Mouse (Mus musculus) forebrain, embryonic 13.5 days (tissue): ENCODE results near the gene Iqsec2. TPM values are rescaled to one million over a fixed set of nuclear protein-coding genes. Genes with fewer than 3 reads are reported as not detected.
A peak's percentile ranks its signal among the peaks of the same experiment; 100 is the strongest.
"Not testable (repeated sequence)": the region's sequence is repeated elsewhere in the genome, so short reads cannot be mapped to it uniquely, and the experiment has no call there.

ENCODE experiments used
- ATAC-seq: fragments of 200-750 bp; cut with Nextera tagmentation; 2 replicates; pipeline ENCODE4 v1.8.0; 2017
- H3K27ac ChIP-seq: fragments of 300-500 bp; sonication (generic); 2 replicates; pipeline ENCODE4 v1.5.1; 2015; ENCODE audit warnings: inconsistent platforms, mild to moderate bottlenecking, moderate library complexity
- H3K27me3 ChIP-seq: fragments of 300-500 bp; sonication (generic); 2 replicates; pipeline ENCODE4 v1.6.1; 2015; ENCODE audit warnings: mild to moderate bottlenecking, inconsistent platforms
- H3K36me3 ChIP-seq: fragments of 300-500 bp; sonication (generic); 2 replicates; pipeline ENCODE4 v1.6.1; 2015; ENCODE audit warnings: mild to moderate bottlenecking, inconsistent platforms; ENCODE audit not compliant: poor library complexity, severe bottlenecking
- H3K4me1 ChIP-seq: fragments of 300-500 bp; sonication (generic); 2 replicates; pipeline ENCODE4 v1.6.1; 2015; ENCODE audit warnings: inconsistent platforms
- H3K4me2 ChIP-seq: fragments of 300-500 bp; sonication (generic); 2 replicates; pipeline ENCODE4 v1.6.1; 2015; ENCODE audit warnings: inconsistent platforms, mild to moderate bottlenecking, moderate library complexity
- H3K4me3 ChIP-seq: fragments of 300-500 bp; sonication (generic); 2 replicates; pipeline ENCODE4 v1.5.1; 2015; ENCODE audit warnings: mild to moderate bottlenecking, inconsistent platforms
- H3K9ac ChIP-seq: fragments of 300-500 bp; sonication (generic); 2 replicates; pipeline ENCODE4 v1.6.1; 2015; ENCODE audit warnings: mild to moderate bottlenecking, inconsistent platforms
- H3K9me3 ChIP-seq: fragments of 300-500 bp; sonication (generic); replicated peaks from 2 replicates; pipeline ENCODE4 v1.6.1; 2016; ENCODE audit warnings: inconsistent platforms
- WGBS: fragments of 180-500 bp; shearing (Covaris S2); methylation state at CpG from one replicate; pipeline ENCODE4 v1.1.7; 2015; 5-methylcytosine and 5-hydroxymethylcytosine counted together
- polyA plus RNA-seq: library from polyadenylated mRNA; unstranded; fragments of >200 nt; fragmentation: Nextera tagmentation; extraction: Ambion mirVana; gene quantifications from 2 replicates; pipeline ENCODE4 v1.2.1, GENCODE M21; 2015

The Iqsec2 gene
- polyA plus RNA-seq, 1 experiment from 2014 or later, result 3.5 TPM

DNA sequence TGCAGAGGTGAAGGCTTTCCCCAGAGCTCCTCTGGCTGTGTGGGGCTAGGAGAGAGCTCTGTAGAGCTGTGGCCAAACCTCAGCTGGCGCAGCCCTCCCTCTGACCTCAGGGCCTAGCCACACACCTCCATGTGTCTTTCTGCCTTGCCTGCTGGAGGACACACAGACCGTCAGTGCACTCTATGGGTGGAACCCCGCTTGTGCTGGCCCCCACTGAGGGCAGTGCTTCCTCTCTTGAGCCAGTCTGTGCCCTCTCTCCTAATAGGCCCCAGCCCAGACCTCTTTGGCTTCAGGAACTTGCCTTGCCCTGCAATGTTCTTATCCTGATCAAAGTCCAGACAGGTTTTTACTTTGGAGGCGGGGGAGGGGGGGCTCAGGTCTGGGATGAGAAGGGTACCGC is 80.2 kb downstream of the Iqsec2 start:
- Histone ChIP-seq H3K9me3 (no peaks in the 10 kb centered on the region), H3K9ac (no peak overlapping the region), H3K4me2 (no peak overlapping the region), H3K27me3 (peaks cover 76% of the 10 kb centered on the region), H3K4me1 (no peaks in the 10 kb centered on the region), H3K36me3 (no peaks in the 10 kb centered on the region), H3K4me3 (no peak overlapping the region), H3K27ac (no peak overlapping the region)
- ATAC-seq, result no peak
- 83% methylated on average over 4 of the region's 5 CpGs for WGBS

DNA sequence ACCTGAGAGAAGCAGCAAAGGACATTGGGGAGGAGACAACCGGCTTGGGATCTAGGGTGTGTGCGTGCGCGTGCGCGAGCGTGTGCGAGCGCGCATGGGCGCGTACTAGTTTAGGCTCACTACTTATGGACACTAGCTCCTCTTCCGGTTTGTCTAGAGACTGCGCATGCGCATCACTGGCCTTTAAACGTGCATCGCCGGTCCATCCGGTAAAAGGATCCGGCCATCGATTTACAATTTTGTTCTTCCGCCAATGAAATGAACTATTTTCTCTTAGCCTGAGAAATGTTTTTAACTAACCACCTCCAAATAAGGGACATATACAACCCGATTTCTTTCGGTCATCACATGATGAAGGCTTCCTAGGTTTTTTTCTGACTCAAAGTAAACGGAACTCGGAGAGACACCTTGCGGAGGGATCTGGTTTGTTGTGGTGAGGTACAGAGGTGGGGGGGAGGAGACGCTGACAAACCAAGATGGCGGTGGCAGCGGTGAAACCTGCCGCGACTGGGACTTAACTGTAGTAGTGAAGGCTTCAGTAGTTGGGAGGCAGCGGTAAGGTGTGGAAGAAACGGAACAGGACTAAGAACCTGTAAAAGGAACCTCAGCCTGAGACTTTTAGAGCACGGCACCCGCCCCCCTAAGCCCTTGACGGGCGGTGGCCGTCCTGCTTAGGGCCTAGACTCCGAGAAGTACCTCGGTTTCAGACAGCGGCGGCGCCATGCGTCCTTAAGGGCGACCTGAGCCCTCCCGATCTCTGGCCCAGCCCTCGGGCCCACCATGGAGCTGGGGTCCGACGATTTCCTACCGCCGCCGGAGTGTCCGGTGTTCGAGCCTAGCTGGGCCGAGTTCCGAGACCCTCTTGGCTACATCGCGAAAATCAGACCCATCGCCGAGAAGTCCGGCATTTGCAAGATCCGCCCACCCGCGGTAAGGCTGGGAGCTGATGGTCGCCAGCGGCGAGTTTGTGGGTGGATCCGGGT is 89.0 kb downstream of the Iqsec2 start, which contains the start of gene Kdm5c:
Gene Kdm5c (plus strand): TSS at position 240 of the 983 bp plus-strand sequence.
- ATAC-seq, result peak; percentile 99
- Histone ChIP-seq H3K4me3 (peak within 1 kb of the TSS; percentile 89), H3K4me1 (peaks cover 20% of the 10 kb centered on the region), H3K27ac (peak within 1 kb of the TSS; percentile 44; the same call in 1 of the 2 replicates), H3K9me3 (no peaks in the 10 kb centered on the region), H3K4me2 (peak within 1 kb of the TSS; percentile 77), H3K27me3 (peaks cover 4% of the 10 kb centered on the region; the same call in 1 of the 2 replicates), H3K9ac (peak within 1 kb of the TSS; percentile 88), H3K36me3 (peaks cover 7% of the 10 kb centered on the region; the same call in 1 of the 2 replicates)
- WGBS, result under 1% methylated on average over 68 of the region's 69 CpGs

GRCm38 (mm10) chrX:152234125-152234524 is 90.1 kb downstream of the Iqsec2 start:
- peaks cover 20% of the 10 kb centered on the region for H3K4me1 ChIP-seq
- no peaks in the 10 kb centered on the region for H3K27me3 ChIP-seq
- WGBS, result 39% methylated on average over 3 of the region's 3 CpGs
- H3K4me2 ChIP-seq, result peak overlapping the region; percentile 77
- no peaks in the 10 kb centered on the region for H3K9me3 ChIP-seq
- H3K36me3 ChIP-seq, result peaks cover 13% of the 10 kb centered on the region; the same call in 1 of the 2 replicates
- no peak for ATAC-seq
- peak overlapping the region; percentile 88 for H3K9ac ChIP-seq
- H3K4me3 ChIP-seq, result peak overlapping the region; percentile 89
- H3K27ac ChIP-seq, result no peak overlapping the region

- no peaks in the 10 kb centered on the region for H3K9me3 ChIP-seq
- peaks cover 20% of the 10 kb centered on the region for H3K4me1 ChIP-seq
- no peak overlapping the region for H3K27ac ChIP-seq
- peaks cover 28% of the 10 kb centered on the region for H3K36me3 ChIP-seq
- peak overlapping the region; percentile 77 for H3K4me2 ChIP-seq
- ATAC-seq, result no peak
- WGBS, result 86% methylated on average over 2 of the region's 2 CpGs
- no peaks in the 10 kb centered on the region for H3K27me3 ChIP-seq
- H3K4me3 ChIP-seq, result no peak overlapping the region
- no peak overlapping the region for H3K9ac ChIP-seq
These were observed 91.7 kb downstream of the Iqsec2 start for GRCm38 (mm10) chrX:152235758-152236157.

DNA sequence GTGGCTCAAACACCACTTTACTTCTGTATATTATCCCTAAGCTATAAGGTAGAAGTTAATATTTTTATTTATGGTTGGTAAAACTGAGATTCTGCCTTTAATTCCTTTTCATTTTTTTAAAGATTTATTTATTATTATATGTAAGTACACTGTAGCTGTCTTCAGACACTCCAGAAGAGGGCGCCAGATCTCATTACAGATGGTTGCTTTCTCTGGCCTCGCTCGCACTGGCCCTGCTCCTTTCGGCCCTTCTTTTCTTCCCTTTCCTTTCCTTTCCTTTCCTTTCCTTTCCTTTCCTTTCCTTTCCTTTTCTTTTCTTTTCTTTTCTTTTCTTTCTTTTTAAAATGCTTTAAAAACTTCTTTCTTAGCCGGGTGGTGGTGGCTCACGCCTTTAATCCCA is 99.1 kb downstream of the Iqsec2 start:
- not testable (repeated sequence) for ATAC-seq, H3K4me2 ChIP-seq, H3K4me1 ChIP-seq, H3K4me3 ChIP-seq, H3K9ac ChIP-seq, H3K27me3 ChIP-seq, H3K9me3 ChIP-seq, H3K27ac ChIP-seq
- 72% methylated on average over 6 of the region's 6 CpGs for WGBS
- peaks cover 87% of the 10 kb centered on the region for H3K36me3 ChIP-seq

GRCm38 (mm10) chrX:152244492-152245189 is 100.6 kb downstream of the Iqsec2 start:
- no peak for ATAC-seq
- no peak overlapping the region for H3K4me3 ChIP-seq
- no peak overlapping the region for H3K27ac ChIP-seq
- no peaks in the 10 kb centered on the region for H3K27me3 ChIP-seq
- H3K4me2 ChIP-seq, result no peak overlapping the region
- H3K9ac ChIP-seq, result no peak overlapping the region
- no peaks in the 10 kb centered on the region for H3K4me1 ChIP-seq
- H3K36me3 ChIP-seq, result peaks cover 90% of the 10 kb centered on the region
- H3K9me3 ChIP-seq, result no peaks in the 10 kb centered on the region
- WGBS, result 93% methylated on average over 2 of the region's 2 CpGs

DNA sequence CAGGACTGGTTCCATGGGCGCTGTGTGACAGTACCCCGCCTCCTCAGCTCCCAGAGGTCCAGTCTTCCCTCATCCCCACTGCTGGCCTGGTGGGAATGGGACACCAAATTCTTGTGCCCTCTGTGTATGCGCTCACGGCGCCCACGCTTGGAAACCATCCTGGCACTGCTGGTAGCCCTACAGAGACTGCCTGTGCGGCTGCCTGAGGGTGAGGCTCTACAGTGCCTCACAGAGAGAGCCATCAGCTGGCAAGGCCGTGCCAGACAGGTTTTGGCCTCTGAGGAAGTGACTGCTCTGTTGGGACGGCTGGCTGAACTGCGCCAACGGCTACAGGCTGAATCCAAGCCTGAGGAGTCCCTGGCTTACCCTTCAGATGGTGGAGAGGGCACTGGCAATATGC is 127.1 kb downstream of the Iqsec2 start:
- 95% methylated on average over 11 of the region's 11 CpGs for WGBS
- no peak for ATAC-seq

More for the DNA sequence above, 127.1 kb downstream of the Iqsec2 start:
- Histone ChIP-seq H3K36me3 (peaks cover 90% of the 10 kb centered on the region), H3K4me1 (no peaks in the 10 kb centered on the region), H3K4me2 (no peak overlapping the region), H3K27ac (no peak overlapping the region), H3K9ac (no peak overlapping the region), H3K4me3 (no peak overlapping the region), H3K27me3 (no peaks in the 10 kb centered on the region), H3K9me3 (no peaks in the 10 kb centered on the region)

Other genes with a start within 250 kb of the Iqsec2 start
- 150 and 151 TPM in 2 replicates for gene Hsd17b10, start 142.4 kb upstream of the Iqsec2 start, polyA plus RNA-seq
- gene Ribc1, start 128.0 kb upstream of the Iqsec2 start, polyA plus RNA-seq, result 3.2 and 4.6 TPM in 2 replicates
- 119 and 122 TPM in 2 replicates for gene Smc1a, start 127.8 kb upstream of the Iqsec2 start, polyA plus RNA-seq
- 36.1 and 39.6 TPM in 2 replicates for gene Kdm5c, start 88.8 kb downstream of the Iqsec2 start, polyA plus RNA-seq
- 21.1 and 21.5 TPM in 2 replicates for gene Kantr, start 183.2 kb downstream of the Iqsec2 start, polyA plus RNA-seq
- gene Tspyl2, start 198.2 kb downstream of the Iqsec2 start, polyA plus RNA-seq, result 44.2 and 46.1 TPM in 2 replicates
- 8.4 and 8.7 TPM in 2 replicates for gene Gpr173, start 224.4 kb downstream of the Iqsec2 start, polyA plus RNA-seq